Mouse (Mus musculus) heart, postnatal 14 days (tissue): ENCODE measurements around the gene Synpo2. TPM values are rescaled to one million over a fixed set of nuclear protein-coding genes. Genes with fewer than 3 reads are reported as not detected.
"Not testable (repeated sequence)": the region's sequence is repeated elsewhere in the genome, so short reads cannot be mapped to it uniquely, and the experiment has no call there.

ENCODE experiments used
- DNase-seq, 2 experiments: peaks; one replicate each; pipeline ENCODE4 v3.0.0; 2021 to 2022
- intact Hi-C: fragments of 180-260 bp; cut with DNase I; formaldehyde crosslinking; loops from one replicate; pipeline ENCODE4 v1.15.1; 2025
- total RNA-seq, 2 experiments: library from RNA; stranded (reverse); gene quantifications; 2 replicates each; pipeline ENCODE4 v1.2.3; 2021

Gene Synpo2
- total RNA-seq, 2 experiments from 2014 or later, result 62.0 to 65.2 TPM

- intact Hi-C loops, result no loop called here
- DNase-seq, result no peak
Measured at GRCm38 (mm10) chr3:123142298-123142697, 93.7 kb downstream of the Synpo2 start.

- intact Hi-C loops, result no loop called here
- no peak for DNase-seq
Measured at GRCm38 (mm10) chr3:123141069-123141468, 94.9 kb downstream of the Synpo2 start.

- no peak for DNase-seq
- intact Hi-C loops, result no loop called here
Measured at GRCm38 (mm10) chr3:123140134-123140533, 95.8 kb downstream of the Synpo2 start.

- intact Hi-C loops, result no loop called here
Measured at GRCm38 (mm10) chr3:123139619-123140018, 96.3 kb downstream of the Synpo2 start.

GRCm38 (mm10) chr3:123138274-123139003, 97.5 kb downstream of the Synpo2 start:
- intact Hi-C loops, result no loop called here

More at GRCm38 (mm10) chr3:123139619-123140018, 96.3 kb downstream of the Synpo2 start:
- DNase-seq, result no peak

GRCm38 (mm10) chr3:123132101-123132500, 103.8 kb downstream of the Synpo2 start:
- no peak for DNase-seq
- intact Hi-C loops, result no loop called here

More at GRCm38 (mm10) chr3:123138274-123139003, 97.5 kb downstream of the Synpo2 start:
- peak; percentile 80 to 83 for DNase-seq

- intact Hi-C loops, result no loop called here
- no peak for DNase-seq
Measured at GRCm38 (mm10) chr3:123131151-123131756, 104.7 kb downstream of the Synpo2 start.

- intact Hi-C loops, result no loop called here
- DNase-seq, result no peak
Measured at GRCm38 (mm10) chr3:123130314-123131150, 105.4 kb downstream of the Synpo2 start.

GRCm38 (mm10) chr3:123128781-123129180, 107.2 kb downstream of the Synpo2 start:
- intact Hi-C loops, result no loop called here
- peak; percentile 42 to 70 for DNase-seq

- no peak for DNase-seq
- intact Hi-C loops, result no loop called here
Measured at GRCm38 (mm10) chr3:123128091-123128490, 107.9 kb downstream of the Synpo2 start.

- DNase-seq, result not testable (repeated sequence)
Measured at GRCm38 (mm10) chr3:123126741-123127140, 109.2 kb downstream of the Synpo2 start.

GRCm38 (mm10) chr3:123123817-123124216, 112.1 kb downstream of the Synpo2 start:
- intact Hi-C loops, result no loop called here
- no peak for DNase-seq

More at GRCm38 (mm10) chr3:123126741-123127140, 109.2 kb downstream of the Synpo2 start:
- intact Hi-C loops, result not testable (repeated sequence)

- no peak for DNase-seq
- intact Hi-C loops, result no loop called here
Measured at GRCm38 (mm10) chr3:123122151-123123030, 113.6 kb downstream of the Synpo2 start.

GRCm38 (mm10) chr3:123116903-123117302, 119.0 kb downstream of the Synpo2 start:
- intact Hi-C loops, result no loop called here
- peak in 1 of 2 experiments; percentile 19 for DNase-seq

GRCm38 (mm10) chr3:123115770-123116527, 120.0 kb downstream of the Synpo2 start:
- intact Hi-C loops, result no loop called here
- no peak for DNase-seq

- intact Hi-C loops, result no loop called here
- no peak for DNase-seq
Measured at GRCm38 (mm10) chr3:123114001-123114635, 121.8 kb downstream of the Synpo2 start.

- no peak for DNase-seq
- intact Hi-C loops, result loop anchor here (2.0 kb wide), 1 partner anchor 46 kb away; no protein-coding TSS in a partner anchor
Measured at GRCm38 (mm10) chr3:123112781-123113180, 123.2 kb downstream of the Synpo2 start.

GRCm38 (mm10) chr3:123111071-123111711, 124.8 kb downstream of the Synpo2 start:
- no peak for DNase-seq
- intact Hi-C loops, result no loop called here
